Mouse (Mus musculus) kidney, adult 2 months (tissue): Measurements from ENCODE around the gene Hbb-bt. TPM values are rescaled to one million over a fixed set of nuclear protein-coding genes. Genes with fewer than 3 reads are reported as not detected.

Experiments
- DNase-seq: peaks from one replicate; pipeline ENCODE4 v3.0.0; 2021
- H3K27ac ChIP-seq: fragments of 200-500 bp; 2 replicates; pipeline ENCODE4 v1.5.1; 2012; ENCODE audit warnings: low read depth, low read length, control low read depth, inconsistent platforms; ENCODE audit not compliant: insufficient read depth
- H3K27me3 ChIP-seq: fragments of 200-500 bp; replicated peaks from 2 replicates; pipeline ENCODE4 v1.6.1; 2012; ENCODE audit warnings: mild to moderate bottlenecking, moderate library complexity, low read length, inconsistent platforms; ENCODE audit not compliant: control insufficient read depth, insufficient read depth
- H3K36me3 ChIP-seq: fragments of 200-500 bp; 2 replicates; pipeline ENCODE4 v1.6.1; 2012; ENCODE audit warnings: mild to moderate bottlenecking, moderate library complexity, low read length, inconsistent platforms; ENCODE audit not compliant: control insufficient read depth, insufficient read depth
- H3K4me1 ChIP-seq: fragments of 200-500 bp; 2 replicates; pipeline ENCODE4 v1.6.1; 2011; ENCODE audit warnings: low read length; ENCODE audit not compliant: control insufficient read depth, insufficient read depth
- H3K4me3 ChIP-seq: fragments of 200-500 bp; 2 replicates; pipeline ENCODE4 v1.5.1; 2011; ENCODE audit warnings: mild to moderate bottlenecking, low read depth, low read length, control low read depth; ENCODE audit not compliant: insufficient read depth
- CTCF ChIP-seq: fragments of 200-500 bp; conservative IDR thresholded peaks from 2 replicates; pipeline ENCODE4 v1.5.1; 2011; ENCODE audit warnings: low read depth, mild to moderate bottlenecking, control low read depth, low read length, moderate library complexity, mixed read lengths; ENCODE audit not compliant: insufficient read depth, insufficient read length
- POLR2A ChIP-seq: fragments of 200-500 bp; IDR thresholded peaks from one replicate; pipeline ENCODE4 v1.6.1; 2011; ENCODE audit warnings: low read depth, low read length, control low read depth
- WGBS: fragments of 180-500 bp; shearing (Covaris S2); methylation state at CpG from one replicate; pipeline ENCODE4 v1.1.7; 2018; 5-methylcytosine and 5-hydroxymethylcytosine counted together
- polyA plus RNA-seq: library from polyadenylated mRNA; depleted of rRNA; stranded (reverse); fragments of >200 nt; gene quantifications from 2 replicates; pipeline ENCODE4 v1.2.3, GENCODE M21; 2012; rRNA removed

The Hbb-bt gene
- 323 and 441 TPM in 2 replicates for polyA plus RNA-seq

- no peak for DNase-seq
- H3K27ac ChIP-seq = no peak within 1 kb of the TSS
- 82% methylated on average over 3 of the region's 3 CpGs for WGBS
- no peak for TF ChIP-seq POLR2A
- no peak for TF ChIP-seq CTCF
- H3K4me1 ChIP-seq = no peaks in the 10 kb centered on the region
- no peaks in the 10 kb centered on the region for H3K36me3 ChIP-seq
- no peaks in the 10 kb centered on the region for H3K27me3 ChIP-seq
- H3K4me3 ChIP-seq = no peak within 1 kb of the TSS
Observed at GRCm38 (mm10) chr7:103813766-103814165, at the start of gene Hbb-bt. Gene Hbb-bt, minus strand, starts transcription at chr7:103813996.

- H3K27ac ChIP-seq = no peak overlapping the region
- TF ChIP-seq POLR2A (no peak), CTCF (no peak)
- no peak overlapping the region for H3K4me3 ChIP-seq
- H3K36me3 ChIP-seq = no peaks in the 10 kb centered on the region
- H3K27me3 ChIP-seq = no peaks in the 10 kb centered on the region
- H3K4me1 ChIP-seq = no peaks in the 10 kb centered on the region
- DNase-seq = no peak
- 87% methylated on average over 3 of the region's 3 CpGs for WGBS
Observed at GRCm38 (mm10) chr7:103861531-103861930, 47.7 kb upstream of the Hbb-bt start.

- WGBS = 59% methylated on average over 1 of the region's 1 CpGs
- Histone ChIP-seq H3K4me3 (no peak overlapping the region), H3K27me3 (no peaks in the 10 kb centered on the region), H3K36me3 (no peaks in the 10 kb centered on the region), H3K27ac (no peak overlapping the region), H3K4me1 (no peaks in the 10 kb centered on the region)
- TF ChIP-seq POLR2A = no peak
- TF ChIP-seq CTCF = no peak
- no peak for DNase-seq
Observed at GRCm38 (mm10) chr7:103860855-103861254, 47.1 kb upstream of the Hbb-bt start.

GRCm38 (mm10) chr7:103859076-103859475, 45.3 kb upstream of the Hbb-bt start:
- no peaks in the 10 kb centered on the region for H3K36me3 ChIP-seq
- TF ChIP-seq POLR2A (no peak), CTCF (no peak)
- 59% methylated on average over 2 of the region's 2 CpGs for WGBS
- no peaks in the 10 kb centered on the region for H3K4me1 ChIP-seq
- H3K27me3 ChIP-seq = no peaks in the 10 kb centered on the region
- DNase-seq = no peak
- no peak overlapping the region for H3K27ac ChIP-seq
- no peak overlapping the region for H3K4me3 ChIP-seq

GRCm38 (mm10) chr7:103854669-103855068, 40.9 kb upstream of the Hbb-bt start:
- Histone ChIP-seq H3K36me3 (no peaks in the 10 kb centered on the region), H3K27ac (no peak overlapping the region), H3K4me1 (no peaks in the 10 kb centered on the region), H3K27me3 (no peaks in the 10 kb centered on the region), H3K4me3 (no peak overlapping the region)
- TF ChIP-seq CTCF (no peak), POLR2A (no peak)
- DNase-seq = no peak
- WGBS = 55% methylated on average over 1 of the region's 1 CpGs

GRCm38 (mm10) chr7:103853090-103853489, 39.3 kb upstream of the Hbb-bt start, which contains the start of gene Hbb-y:
Gene Hbb-y, minus strand, starts transcription at chr7:103853216.
- H3K4me1 ChIP-seq = no peaks in the 10 kb centered on the region
- H3K27me3 ChIP-seq = no peaks in the 10 kb centered on the region; the same call in 1 of the 2 replicates
- H3K4me3 ChIP-seq = no peak within 1 kb of the TSS
- no peak within 1 kb of the TSS for H3K27ac ChIP-seq
- no peak for TF ChIP-seq POLR2A
- TF ChIP-seq CTCF = no peak
- 60% methylated on average over 2 of the region's 2 CpGs for WGBS
- no peak for DNase-seq
- H3K36me3 ChIP-seq = no peaks in the 10 kb centered on the region

- no peaks in the 10 kb centered on the region; the same call in 1 of the 2 replicates for H3K27me3 ChIP-seq
- TF ChIP-seq POLR2A = no peak
- TF ChIP-seq CTCF = no peak
- no peaks in the 10 kb centered on the region for H3K36me3 ChIP-seq
- H3K4me1 ChIP-seq = no peaks in the 10 kb centered on the region
- DNase-seq = no peak
- H3K4me3 ChIP-seq = no peak overlapping the region
- H3K27ac ChIP-seq = no peak overlapping the region
- 38% methylated on average over 2 of the region's 2 CpGs for WGBS
Observed at GRCm38 (mm10) chr7:103844525-103845325, 30.9 kb upstream of the Hbb-bt start.

- WGBS = 84% methylated on average over 2 of the region's 2 CpGs
- TF ChIP-seq CTCF = no peak
- DNase-seq = no peak
- H3K4me1 ChIP-seq = no peaks in the 10 kb centered on the region
- H3K4me3 ChIP-seq = no peak within 1 kb of the TSS
- H3K27ac ChIP-seq = no peak within 1 kb of the TSS
- H3K27me3 ChIP-seq = no peaks in the 10 kb centered on the region
- no peaks in the 10 kb centered on the region for H3K36me3 ChIP-seq
Observed at GRCm38 (mm10) chr7:103843034-103843433, 29.2 kb upstream of the Hbb-bt start, which contains the start of gene Hbb-bh1. Gene Hbb-bh1, minus strand, starts transcription at chr7:103843164.
